Mouse (Mus musculus) hindlimb bud, embryonic 11.5 days (tissue): Measurements from ENCODE around the gene Ube2h.
"Not testable (repeated sequence)": the region's sequence is repeated elsewhere in the genome, so short reads cannot be mapped to it uniquely, and the experiment has no call there.

Experiments
- DNase-seq: peaks from one replicate; pipeline ENCODE4 v3.0.0-alpha.2; 2012; ENCODE audit warnings: low read depth, low spot score; ENCODE audit errors: extremely low spot score

Ube2h gene

DNA sequence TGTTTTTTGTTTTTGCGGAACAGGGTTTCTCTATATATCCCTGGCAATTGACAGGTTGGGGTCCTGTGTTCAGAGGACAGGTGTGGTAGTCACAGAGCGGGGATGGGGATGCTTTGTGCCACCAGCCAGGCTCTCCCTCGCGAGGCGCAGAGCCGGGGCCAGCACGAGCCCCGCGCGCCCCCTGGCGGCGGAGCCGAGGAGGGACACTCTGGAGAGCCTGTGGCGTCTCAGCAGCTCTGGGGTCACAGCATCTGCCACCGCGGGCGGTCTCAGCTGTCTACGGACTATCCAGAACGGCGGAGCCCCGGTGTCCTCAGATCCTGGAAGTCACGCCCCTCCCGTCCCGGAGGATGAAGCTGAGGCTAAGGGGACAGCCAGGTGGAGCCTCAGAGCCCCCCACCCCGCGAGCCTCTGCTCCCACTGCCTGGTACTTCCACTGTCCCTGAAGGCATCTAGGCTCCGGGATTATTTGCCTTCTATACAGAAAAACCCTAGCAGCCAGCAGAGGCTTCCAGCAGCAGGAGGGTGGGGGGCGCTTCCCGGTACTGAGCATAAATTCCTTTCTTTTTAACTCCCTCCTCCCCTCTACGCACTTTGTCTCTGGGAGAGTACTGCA is 98.6 kb downstream of the Ube2h start:
- DNase-seq: peak; percentile 18

GRCm38 (mm10) chr6:30205180-30205538 is 99.2 kb downstream of the Ube2h start:
- not testable (repeated sequence) for DNase-seq

- no peak for DNase-seq
Observed at GRCm38 (mm10) chr6:30204383-30205179, 99.8 kb downstream of the Ube2h start.

GRCm38 (mm10) chr6:30196143-30196542 is 108.2 kb downstream of the Ube2h start:
- DNase-seq: no peak

DNA sequence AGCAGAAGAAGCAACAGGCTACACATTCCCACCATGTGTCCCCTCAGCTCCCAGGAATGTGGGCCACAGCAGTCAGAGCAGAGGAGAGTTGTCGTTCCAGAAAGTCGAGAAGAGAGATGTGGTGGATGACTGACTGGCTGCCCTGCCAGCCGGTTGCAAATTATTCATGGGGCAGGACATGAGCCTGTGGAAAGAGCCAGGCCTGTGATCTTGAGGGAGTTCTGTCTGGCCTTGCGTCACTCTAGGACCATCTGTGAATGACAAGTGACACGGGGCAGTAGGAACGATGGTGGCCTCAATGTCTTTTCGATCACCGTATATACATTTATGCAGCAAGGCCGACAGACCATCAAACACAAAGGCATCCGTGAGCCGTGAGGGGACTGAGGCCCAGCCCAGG is 108.7 kb downstream of the Ube2h start:
- no peak for DNase-seq

DNA sequence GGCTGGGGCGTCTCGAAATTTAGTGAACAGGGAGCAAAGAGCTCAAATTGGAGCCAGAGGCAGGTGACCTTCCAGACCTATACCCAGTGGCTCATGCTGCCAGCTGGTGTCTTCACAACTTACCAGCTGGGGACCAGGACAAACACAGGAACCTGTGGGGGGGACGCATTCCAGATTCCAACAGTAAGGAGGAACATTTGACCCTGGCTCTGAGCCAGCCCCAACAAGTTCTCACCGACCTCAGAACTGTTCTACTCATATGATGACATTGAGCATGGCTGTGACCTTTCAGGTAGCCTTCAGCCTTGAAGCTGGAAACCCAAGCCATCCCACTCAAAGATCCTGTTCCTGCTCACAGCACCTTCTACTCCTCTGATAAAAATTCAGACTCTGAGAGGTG is 120.7 kb downstream of the Ube2h start:
- DNase-seq: no peak

GRCm38 (mm10) chr6:30182038-30182437 is 122.3 kb downstream of the Ube2h start:
- no peak for DNase-seq

DNA sequence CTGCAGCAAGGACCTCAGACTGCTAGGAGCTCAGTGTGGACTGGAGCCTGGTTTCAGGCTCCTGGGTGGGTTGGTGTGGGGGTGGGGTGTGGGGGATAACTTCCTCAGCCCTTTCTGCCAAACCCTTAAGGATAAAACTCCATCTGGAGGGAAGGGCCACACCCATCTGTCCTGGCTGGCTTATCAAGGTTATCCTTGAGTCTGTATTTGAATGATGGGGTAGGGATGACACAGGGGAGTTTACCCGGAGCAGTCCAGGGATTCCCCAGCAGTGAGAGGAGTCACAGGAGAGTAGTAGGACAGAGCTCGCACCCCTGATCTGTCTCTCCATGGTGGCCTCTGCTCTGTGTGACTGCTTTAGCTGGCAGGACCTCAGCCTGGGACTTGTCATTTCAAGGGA is 124.0 kb downstream of the Ube2h start:
- no peak for DNase-seq

- no peak for DNase-seq
Observed at GRCm38 (mm10) chr6:30179046-30179445, 125.3 kb downstream of the Ube2h start.

- DNase-seq: no peak
Observed at GRCm38 (mm10) chr6:30178023-30178639, 126.2 kb downstream of the Ube2h start.

DNA sequence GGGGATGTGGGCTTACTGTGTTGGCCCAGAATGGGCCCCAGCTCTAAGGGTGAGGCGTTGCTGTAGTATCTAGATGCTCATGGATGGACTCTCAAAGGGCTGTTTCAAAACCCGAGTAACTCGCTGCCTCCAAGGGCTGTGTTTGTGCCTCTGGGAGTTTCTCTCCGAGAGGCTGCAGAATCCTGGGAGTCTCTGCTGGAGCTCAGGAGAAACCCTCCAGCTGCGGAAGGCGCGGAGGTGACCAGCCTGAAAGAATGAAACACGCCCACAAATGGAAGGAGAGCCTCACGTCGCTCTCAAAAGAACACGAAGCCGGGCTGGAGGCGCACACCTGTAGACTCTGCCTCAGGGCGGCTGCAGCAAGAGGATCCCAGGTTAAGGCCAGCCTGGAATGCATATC is 127.0 kb downstream of the Ube2h start:
- DNase-seq: no peak

DNA sequence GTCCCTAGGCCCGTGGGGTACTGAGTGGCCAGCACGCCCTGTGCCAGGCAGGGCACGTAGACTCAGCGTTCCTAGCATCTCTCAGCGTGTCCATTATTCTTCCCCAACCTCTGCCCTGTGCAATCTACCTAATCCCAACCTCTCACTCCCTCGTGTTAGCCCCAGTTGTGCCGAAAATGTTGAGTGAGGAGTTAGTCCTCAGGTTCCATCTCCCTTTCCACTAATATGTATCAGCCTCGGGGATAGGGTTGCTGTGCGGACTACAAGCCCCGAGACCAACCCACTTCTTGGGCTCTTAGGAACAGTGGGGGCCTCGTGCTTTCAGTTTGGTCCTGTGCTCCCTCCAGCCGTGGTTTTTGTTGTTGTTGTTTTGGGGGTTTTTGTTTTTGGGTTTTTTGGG is 127.8 kb downstream of the Ube2h start:
- no peak for DNase-seq

GRCm38 (mm10) chr6:30175918-30176421 is 128.4 kb downstream of the Ube2h start:
- DNase-seq: no peak

- no peak for DNase-seq
Observed at GRCm38 (mm10) chr6:30175225-30175917, 129.0 kb downstream of the Ube2h start.

- DNase-seq: no peak
Observed at GRCm38 (mm10) chr6:30174461-30175224, 129.7 kb downstream of the Ube2h start.

- no peak for DNase-seq
Observed at GRCm38 (mm10) chr6:30173551-30174460, 130.5 kb downstream of the Ube2h start.

GRCm38 (mm10) chr6:30172820-30173550 is 131.4 kb downstream of the Ube2h start:
- no peak for DNase-seq

- DNase-seq: no peak
Observed at GRCm38 (mm10) chr6:30172441-30172819, 131.9 kb downstream of the Ube2h start.

DNA sequence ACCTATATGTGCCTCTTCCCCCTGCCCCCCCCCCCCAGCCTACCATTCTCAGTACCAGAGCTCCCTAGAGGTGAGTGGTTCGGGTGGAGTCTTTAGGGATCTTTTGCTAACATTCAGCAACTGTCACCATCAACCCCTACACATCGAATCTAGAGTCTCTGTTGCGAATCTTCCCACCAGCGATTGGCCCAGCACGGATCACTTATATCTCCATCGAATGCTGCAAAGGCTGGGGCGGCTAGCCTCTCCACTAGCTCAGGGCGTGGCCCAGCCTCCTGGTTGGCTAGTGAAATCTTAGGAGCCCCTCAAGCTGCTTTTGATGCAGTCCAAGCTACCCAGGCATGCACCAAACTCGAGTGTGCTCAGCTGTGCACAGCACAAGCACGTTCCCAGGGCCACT is 132.4 kb downstream of the Ube2h start:
- DNase-seq: no peak
